Mouse (Mus musculus): ENCODE data around the gene Timd4. TPM values are rescaled to one million over a fixed set of nuclear protein-coding genes. Genes with fewer than 3 reads are reported as not detected.

Gene Timd4
- not detected for total RNA-seq (2021)
- long read RNA-seq, experiment 1, result 0 reads
- long read RNA-seq, experiment 2, result 0 reads

- DNase-seq (ENCODE audit: low spot score in 2 of 2), result no peak
Observed at GRCm38 (mm10) chr11:46810511-46810910, at the start of gene Timd4. Gene Timd4, plus strand, starts transcription at chr11:46810800.

- DNase-seq (ENCODE audit: low spot score in 2 of 2), result no peak
Observed at GRCm38 (mm10) chr11:46776879-46777278, 33.7 kb upstream of the Timd4 start.

- no peak for DNase-seq (ENCODE audit: low spot score in 2 of 2)
Observed at GRCm38 (mm10) chr11:46779811-46780210, 30.8 kb upstream of the Timd4 start.

GRCm38 (mm10) chr11:46804440-46804839 lies 6.2 kb upstream of the Timd4 start:
- DNase-seq (ENCODE audit: low spot score in 2 of 2), result no peak

GRCm38 (mm10) chr11:46817692-46818091 lies 7.1 kb downstream of the Timd4 start:
- no peak for DNase-seq (ENCODE audit: low spot score in 2 of 2)

- DNase-seq (ENCODE audit: low spot score in 2 of 2), result no peak
Observed at GRCm38 (mm10) chr11:46819930-46820329, 9.3 kb downstream of the Timd4 start.

- DNase-seq (ENCODE audit: low spot score in 2 of 2), result no peak
Observed at GRCm38 (mm10) chr11:46830348-46830747, 19.7 kb downstream of the Timd4 start.

GRCm38 (mm10) chr11:46835080-46835479 lies 24.5 kb downstream of the Timd4 start:
- no peak for DNase-seq (ENCODE audit: low spot score in 2 of 2)

- DNase-seq (ENCODE audit: low spot score in 2 of 2), result no peak
Observed at GRCm38 (mm10) chr11:46842015-46842726, 31.6 kb downstream of the Timd4 start.

- no peak for DNase-seq (ENCODE audit: low spot score in 2 of 2)
Observed at GRCm38 (mm10) chr11:46846661-46847060, 36.1 kb downstream of the Timd4 start.

GRCm38 (mm10) chr11:46847827-46848220 lies 37.2 kb downstream of the Timd4 start:
- DNase-seq (ENCODE audit: low spot score in 2 of 2), result no peak

GRCm38 (mm10) chr11:46848221-46848971 lies 37.8 kb downstream of the Timd4 start:
- DNase-seq (ENCODE audit: low spot score in 2 of 2), result peak in 1 of 2 experiments; percentile 49

- DNase-seq (ENCODE audit: low spot score in 2 of 2), result peak in 1 of 2 experiments; percentile 23
Observed at GRCm38 (mm10) chr11:46864809-46865208, 54.2 kb downstream of the Timd4 start.

- no peak for DNase-seq (ENCODE audit: low spot score in 2 of 2)
Observed at GRCm38 (mm10) chr11:46868594-46868993, 58.0 kb downstream of the Timd4 start.

GRCm38 (mm10) chr11:46875774-46876173 lies 65.2 kb downstream of the Timd4 start:
- no peak for DNase-seq (ENCODE audit: low spot score in 2 of 2)

- DNase-seq (ENCODE audit: low spot score in 2 of 2), result no peak
Observed at GRCm38 (mm10) chr11:46882456-46882855, 71.9 kb downstream of the Timd4 start.

- no peak for DNase-seq (ENCODE audit: low spot score in 2 of 2)
Observed at GRCm38 (mm10) chr11:46889093-46889492, 78.5 kb downstream of the Timd4 start.

Other genes starting within 250 kb of the Timd4 start
- gene BC053393, start 239.3 kb upstream of the Timd4 start, total RNA-seq (2021), result not detected
- gene Dppa1, start 181.5 kb upstream of the Timd4 start, total RNA-seq (2021), result not detected
- not detected for gene Timd2, start 103.7 kb upstream of the Timd4 start, total RNA-seq (2021)
- gene Havcr1, start 75.7 kb upstream of the Timd4 start, total RNA-seq (2021), result not detected